Mouse (Mus musculus): ENCODE measurements around the gene Tex2. TPM values are rescaled to one million over a fixed set of nuclear protein-coding genes. Genes with fewer than 3 reads are reported as not detected.

Tex2 gene
- total RNA-seq, 1 experiment, result 34.4 TPM

DNA sequence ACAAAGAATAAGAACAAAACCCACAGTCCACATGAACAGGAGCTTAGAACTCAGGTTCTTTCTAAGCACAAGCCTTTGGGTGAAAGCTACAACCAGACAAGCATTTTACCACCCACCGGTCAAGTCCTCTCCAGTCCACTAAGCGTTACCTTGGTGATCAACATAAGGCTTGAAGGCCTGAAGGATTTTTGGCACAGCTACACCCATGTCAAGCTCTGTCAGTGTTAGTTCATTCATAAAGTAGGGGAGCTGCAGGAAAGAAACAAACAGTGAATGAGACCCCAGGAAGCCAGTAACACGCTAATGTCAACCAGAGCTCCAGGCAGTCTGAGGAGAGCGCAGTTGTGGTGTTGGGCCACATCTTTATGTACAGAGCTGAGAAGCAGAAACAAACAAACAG lies 84.1 kb downstream of the Tex2 start:
- H3K9me3 ChIP-seq (ENCODE audit: control insufficient read depth, insufficient read depth, low read depth, low read length), result no peaks in the 10 kb centered on the region
- H3K4me3 ChIP-seq (ENCODE audit: insufficient read depth in 1 of 2, low read depth in 1 of 2, low read length in 2 of 2, poor library complexity in 1 of 2, severe bottlenecking in 1 of 2), result no peak overlapping the region
- no peak overlapping the region for H3K9ac ChIP-seq (ENCODE audit: insufficient read depth, low read depth, low read length, poor library complexity, severe bottlenecking)
- no peak overlapping the region for H3K27ac ChIP-seq (ENCODE audit: insufficient read depth, low read depth, low read length, poor library complexity, severe bottlenecking)
- no peaks in the 10 kb centered on the region; a peak in 1 of 4 replicates for H3K4me1 ChIP-seq (ENCODE audit: control insufficient read depth in 2 of 2, insufficient read depth in 2 of 2, low read length in 2 of 2, poor library complexity in 1 of 2)
- H3K36me3 ChIP-seq (ENCODE audit: control insufficient read depth, insufficient read depth, low read length, poor library complexity, severe bottlenecking), result peaks cover 16% of the 10 kb centered on the region; the same call in 1 of the 2 replicates
- TF ChIP-seq MAFK (IDR thresholded peaks at IDR 0.05; ENCODE audit: insufficient read depth, low read depth, low read length) (no peak), HCFC1 (IDR thresholded peaks at IDR 0.05; ENCODE audit: borderline replicate concordance, insufficient read depth, low read length) (no peak)
- in situ Hi-C loops (cut with MboI; ENCODE audit: low sequenced_read_pairs in 2 of 2, unreplicated experiment in 2 of 2), result no loop called here
- no peak for DNase-seq (ENCODE audit: low read depth, low spot score)

DNA sequence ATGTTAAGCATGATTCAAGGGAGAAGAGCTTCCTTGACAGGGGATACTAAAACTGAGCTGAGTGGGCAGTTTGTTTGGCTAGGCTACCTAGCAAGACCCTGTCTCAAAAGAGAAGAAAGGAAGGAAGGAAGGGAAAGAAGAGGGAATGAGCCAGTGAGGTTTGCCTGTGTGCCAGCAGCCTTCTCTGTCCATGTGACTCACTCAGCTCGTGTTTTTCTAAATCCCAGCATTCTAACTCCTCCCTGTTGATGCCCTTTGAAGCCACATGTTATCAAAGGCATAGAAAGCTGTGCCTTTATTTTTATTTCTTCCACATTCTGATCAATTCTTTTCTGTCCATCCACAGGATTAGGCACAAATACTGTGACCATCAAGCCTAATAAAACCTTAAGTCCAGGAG lies 85.3 kb downstream of the Tex2 start:
- no peak overlapping the region for H3K4me3 ChIP-seq (ENCODE audit: insufficient read depth in 1 of 2, low read depth in 1 of 2, low read length in 2 of 2, poor library complexity in 1 of 2, severe bottlenecking in 1 of 2)
- no peaks in the 10 kb centered on the region for H3K9me3 ChIP-seq (ENCODE audit: control insufficient read depth, insufficient read depth, low read depth, low read length)
- in situ Hi-C loops (cut with MboI; ENCODE audit: low sequenced_read_pairs in 2 of 2, unreplicated experiment in 2 of 2), result no loop called here
- no peak overlapping the region for H3K27ac ChIP-seq (ENCODE audit: insufficient read depth, low read depth, low read length, poor library complexity, severe bottlenecking)
- no peak overlapping the region for H3K9ac ChIP-seq (ENCODE audit: insufficient read depth, low read depth, low read length, poor library complexity, severe bottlenecking)
- TF ChIP-seq ZC3H11A (IDR thresholded peaks at IDR 0.05; ENCODE audit: borderline replicate concordance, low read depth, low read length), result no peak
- no peak for TF ChIP-seq MAFK (IDR thresholded peaks at IDR 0.05; ENCODE audit: insufficient read depth, low read depth, low read length)
- TF ChIP-seq HCFC1 (IDR thresholded peaks at IDR 0.05; ENCODE audit: borderline replicate concordance, insufficient read depth, low read length), result no peak
- TF ChIP-seq CHD2 (IDR thresholded peaks at IDR 0.05; ENCODE audit: low read depth, low read length), result no peak
- no peak for TF ChIP-seq ZNF384 (IDR thresholded peaks at IDR 0.05; ENCODE audit: low read depth, low read length)
- H3K36me3 ChIP-seq (ENCODE audit: control insufficient read depth, insufficient read depth, low read length, poor library complexity, severe bottlenecking), result peaks cover 11% of the 10 kb centered on the region; the same call in 1 of the 2 replicates
- DNase-seq (ENCODE audit: low read depth, low spot score), result no peak
- H3K4me1 ChIP-seq (ENCODE audit: control insufficient read depth in 2 of 2, insufficient read depth in 2 of 2, low read length in 2 of 2, poor library complexity in 1 of 2), result no peaks in the 10 kb centered on the region; a peak in 1 of 4 replicates

DNA sequence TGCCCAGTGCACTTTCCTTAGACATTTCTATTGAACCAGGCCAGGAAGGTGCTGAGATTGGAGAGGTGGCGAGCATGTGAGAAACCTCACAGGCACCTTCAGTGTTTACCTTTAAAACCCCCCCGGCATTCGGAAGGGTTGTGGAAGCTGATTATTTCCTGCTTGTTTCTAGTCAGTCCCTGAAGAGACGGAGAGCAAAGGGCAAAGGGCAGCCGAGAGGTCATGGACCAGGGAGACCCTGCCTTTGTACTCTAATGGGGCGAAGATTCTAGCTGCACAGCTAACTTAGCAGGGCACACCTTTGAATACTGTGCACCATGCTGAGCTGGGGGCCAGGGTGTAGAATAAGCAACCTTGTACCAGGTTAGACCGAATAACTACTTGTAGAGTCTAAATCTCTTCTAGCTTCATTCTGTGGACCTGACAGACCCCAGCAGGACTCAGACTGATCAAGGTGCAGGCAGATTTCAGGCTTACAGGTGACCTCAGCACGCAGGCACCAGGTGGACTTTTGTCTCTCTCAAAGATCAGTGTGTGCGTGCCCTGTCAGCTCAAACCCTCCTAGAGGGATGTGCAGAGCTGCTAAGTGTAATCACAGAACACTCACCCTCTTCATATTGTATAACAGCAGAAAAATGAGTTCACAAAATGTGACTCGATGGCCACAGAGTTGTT lies 85.9 kb downstream of the Tex2 start:
- in situ Hi-C loops (cut with MboI; ENCODE audit: low sequenced_read_pairs in 2 of 2, unreplicated experiment in 2 of 2), result no loop called here
- H3K9ac ChIP-seq (ENCODE audit: insufficient read depth, low read depth, low read length, poor library complexity, severe bottlenecking), result no peak overlapping the region
- H3K27ac ChIP-seq (ENCODE audit: insufficient read depth, low read depth, low read length, poor library complexity, severe bottlenecking), result no peak overlapping the region
- H3K36me3 ChIP-seq (ENCODE audit: control insufficient read depth, insufficient read depth, low read length, poor library complexity, severe bottlenecking), result peaks cover 8% of the 10 kb centered on the region; the same call in 1 of the 2 replicates
- TF ChIP-seq ZNF384 (IDR thresholded peaks at IDR 0.05; ENCODE audit: low read depth, low read length), result no peak
- TF ChIP-seq ZC3H11A (IDR thresholded peaks at IDR 0.05; ENCODE audit: borderline replicate concordance, low read depth, low read length), result no peak
- TF ChIP-seq HCFC1 (IDR thresholded peaks at IDR 0.05; ENCODE audit: borderline replicate concordance, insufficient read depth, low read length), result no peak
- TF ChIP-seq MAFK (IDR thresholded peaks at IDR 0.05; ENCODE audit: insufficient read depth, low read depth, low read length), result no peak
- no peak for TF ChIP-seq CHD2 (IDR thresholded peaks at IDR 0.05; ENCODE audit: low read depth, low read length)
- H3K4me3 ChIP-seq (ENCODE audit: insufficient read depth in 1 of 2, low read depth in 1 of 2, low read length in 2 of 2, poor library complexity in 1 of 2, severe bottlenecking in 1 of 2), result no peak overlapping the region
- no peaks in the 10 kb centered on the region; a peak in 1 of 4 replicates for H3K4me1 ChIP-seq (ENCODE audit: control insufficient read depth in 2 of 2, insufficient read depth in 2 of 2, low read length in 2 of 2, poor library complexity in 1 of 2)
- H3K9me3 ChIP-seq (ENCODE audit: control insufficient read depth, insufficient read depth, low read depth, low read length), result no peaks in the 10 kb centered on the region
- DNase-seq (ENCODE audit: low read depth, low spot score), result no peak

DNA sequence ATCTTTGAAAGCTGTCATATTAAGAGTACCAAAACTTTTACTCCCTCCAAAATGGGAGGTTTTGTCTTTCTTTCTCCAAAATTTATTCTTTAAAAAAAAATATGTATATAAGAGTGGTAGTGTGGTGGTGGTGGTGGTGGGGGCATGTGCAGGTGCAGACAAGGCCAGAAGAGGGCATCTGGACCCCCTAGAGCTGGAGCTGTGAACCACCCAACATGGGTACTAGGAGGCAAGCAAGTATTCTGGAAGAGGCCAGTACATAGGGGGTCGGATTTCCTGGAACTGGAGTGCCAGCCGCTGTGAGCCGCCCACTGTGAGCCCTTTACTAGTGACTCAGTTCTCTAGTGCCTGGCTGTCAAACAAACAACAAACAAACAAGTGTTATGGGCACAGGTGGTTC lies 90.7 kb downstream of the Tex2 start:
- Histone ChIP-seq H3K9me3 (ENCODE audit: control insufficient read depth, insufficient read depth, low read depth, low read length) (no peaks in the 10 kb centered on the region), H3K4me3 (ENCODE audit: insufficient read depth in 1 of 2, low read depth in 1 of 2, low read length in 2 of 2, poor library complexity in 1 of 2, severe bottlenecking in 1 of 2) (no peak overlapping the region), H3K36me3 (ENCODE audit: control insufficient read depth, insufficient read depth, low read length, poor library complexity, severe bottlenecking) (peaks cover 2% of the 10 kb centered on the region; the same call in 1 of the 2 replicates), H3K4me1 (ENCODE audit: control insufficient read depth in 2 of 2, insufficient read depth in 2 of 2, low read length in 2 of 2, poor library complexity in 1 of 2) (peaks cover 0 to 18% of the 10 kb centered on the region in 2 experiments; a peak in 2 of 4 replicates), H3K9ac (ENCODE audit: insufficient read depth, low read depth, low read length, poor library complexity, severe bottlenecking) (no peak overlapping the region), H3K27ac (ENCODE audit: insufficient read depth, low read depth, low read length, poor library complexity, severe bottlenecking) (no peak overlapping the region)
- in situ Hi-C loops (cut with MboI; ENCODE audit: low sequenced_read_pairs in 2 of 2, unreplicated experiment in 2 of 2), result loop anchor here in 1 of 2 experiments (25.0 kb wide), 1 partner anchor 215 kb away; no protein-coding TSS in a partner anchor
- TF ChIP-seq ZC3H11A (IDR thresholded peaks at IDR 0.05; ENCODE audit: borderline replicate concordance, low read depth, low read length) (no peak), MAFK (IDR thresholded peaks at IDR 0.05; ENCODE audit: insufficient read depth, low read depth, low read length) (no peak), CHD2 (IDR thresholded peaks at IDR 0.05; ENCODE audit: low read depth, low read length) (no peak), ZNF384 (IDR thresholded peaks at IDR 0.05; ENCODE audit: low read depth, low read length) (no peak), HCFC1 (IDR thresholded peaks at IDR 0.05; ENCODE audit: borderline replicate concordance, insufficient read depth, low read length) (no peak)
- DNase-seq (ENCODE audit: low read depth, low spot score), result no peak
